Mouse (Mus musculus) olfactory bulb, adult 2 months (tissue): ENCODE measurements around the gene Smco4.

Experiments used
- CTCF ChIP-seq: fragments of 200-500 bp; IDR thresholded peaks from 2 replicates; pipeline ENCODE4 v1.5.1; 2012; ENCODE audit warnings: low read depth, mild to moderate bottlenecking, low read length, moderate library complexity; ENCODE audit not compliant: insufficient read depth
- POLR2A ChIP-seq: fragments of 200-500 bp; IDR thresholded peaks from 2 replicates; pipeline ENCODE4 v1.6.1; 2012; ENCODE audit warnings: mild to moderate bottlenecking, low read depth, low read length, moderate library complexity; ENCODE audit not compliant: insufficient read depth

- TF ChIP-seq CTCF (no peak), POLR2A (no peak)
These were observed 40.3 kb downstream of the Smco4 start for GRCm38 (mm10) chr9:15533336-15534070.
